Mouse (Mus musculus): ENCODE data around the gene Sipa1l1. TPM values are rescaled to one million over a fixed set of nuclear protein-coding genes. Genes with fewer than 3 reads are reported as not detected.

Gene Sipa1l1
- polyA plus RNA-seq, 1 experiment from 2014 or later: 25.6 TPM

DNA sequence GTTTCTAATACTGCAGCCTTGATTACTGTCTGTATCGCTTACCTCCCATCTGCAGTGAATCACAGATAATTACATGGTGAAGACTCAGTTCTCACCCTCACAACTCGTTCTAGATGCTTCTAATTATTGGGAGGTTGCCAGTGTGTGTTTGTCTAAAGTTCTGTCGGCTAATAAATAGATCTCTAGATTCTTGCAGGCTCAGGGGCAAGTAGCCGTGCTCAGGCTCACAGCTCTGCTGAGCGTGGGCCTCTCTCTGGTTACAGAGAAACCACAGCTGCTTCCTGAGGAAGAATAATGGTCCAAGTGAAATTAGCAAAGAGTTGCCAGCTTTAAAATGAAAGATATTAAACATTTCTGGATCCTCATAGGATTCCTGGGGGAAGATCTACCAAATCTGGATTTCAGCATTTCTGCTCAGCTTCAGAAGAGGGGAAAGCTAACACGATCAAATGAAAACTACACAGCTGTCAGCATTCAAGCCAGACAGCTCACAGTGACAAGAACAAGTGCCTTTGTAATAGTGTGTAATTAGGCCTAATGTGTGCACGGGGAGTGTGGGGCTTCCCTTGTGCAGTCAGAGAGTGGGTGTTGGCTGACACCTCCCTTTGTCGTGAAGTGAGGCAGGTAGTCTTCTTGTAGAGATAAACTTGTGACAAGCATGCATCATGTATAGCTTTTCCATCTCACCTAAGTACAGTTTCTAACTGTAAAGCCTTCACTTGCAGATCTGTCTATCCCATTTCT lies 225.2 kb downstream of the Sipa1l1 start:
- H3K9me3 ChIP-seq: no peaks in the 10 kb centered on the region
- WGBS: 36% methylated on average over 8 of the region's 8 CpGs
- peak overlapping the region; percentile 59 for H3K27ac ChIP-seq (replicated peaks)
- H3K36me3 ChIP-seq: no peaks in the 10 kb centered on the region
- peaks cover 17% of the 10 kb centered on the region for H3K4me1 ChIP-seq
- no peaks in the 10 kb centered on the region for H3K27me3 ChIP-seq
- no peak overlapping the region for H3K4me2 ChIP-seq (replicated peaks)
- no peak overlapping the region for H3K9ac ChIP-seq (replicated peaks)
- ATAC-seq (replicated peaks): peak; percentile 63
- no peak overlapping the region for H3K4me3 ChIP-seq

- Histone ChIP-seq H3K4me2 (replicated peaks) (no peak overlapping the region), H3K4me1 (peaks cover 22% of the 10 kb centered on the region), H3K4me3 (no peak overlapping the region), H3K9me3 (no peaks in the 10 kb centered on the region), H3K27me3 (no peaks in the 10 kb centered on the region), H3K27ac (replicated peaks) (0 out of 2 replicates have a peak overlapping the region, but pooled peaks have one; percentile 10), H3K36me3 (no peaks in the 10 kb centered on the region), H3K9ac (replicated peaks) (no peak overlapping the region)
- no peak for ATAC-seq (replicated peaks)
- 89% methylated on average over 4 of the region's 4 CpGs for whole genome bisulfite sequencing
Observed at GRCm38 (mm10) chr12:82395194-82395593, 226.1 kb downstream of the Sipa1l1 start.

DNA sequence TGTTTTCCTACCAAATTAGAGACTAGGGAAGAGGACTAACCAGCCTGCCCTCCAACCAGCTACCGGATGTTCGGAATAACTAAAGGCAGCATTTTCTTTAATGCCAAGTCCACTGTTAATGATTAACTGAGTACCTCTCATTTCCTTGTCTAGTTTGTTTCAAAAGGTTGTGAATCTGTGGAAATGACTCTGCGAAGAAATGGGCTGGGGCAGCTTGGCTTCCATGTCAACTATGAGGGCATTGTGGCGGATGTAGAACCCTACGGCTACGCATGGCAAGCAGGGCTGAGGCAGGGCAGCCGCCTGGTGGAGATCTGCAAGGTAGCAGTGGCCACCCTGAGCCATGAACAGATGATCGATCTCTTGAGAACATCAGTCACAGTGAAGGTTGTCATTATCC lies 228.1 kb downstream of the Sipa1l1 start:
- Histone ChIP-seq H3K4me2 (replicated peaks) (no peak overlapping the region), H3K36me3 (no peaks in the 10 kb centered on the region), H3K9ac (replicated peaks) (no peak overlapping the region), H3K27ac (replicated peaks) (no peak overlapping the region), H3K9me3 (no peaks in the 10 kb centered on the region), H3K4me1 (peaks cover 29% of the 10 kb centered on the region), H3K4me3 (no peak overlapping the region), H3K27me3 (no peaks in the 10 kb centered on the region)
- 92% methylated on average over 8 of the region's 8 CpGs for WGBS
- no peak for ATAC-seq (replicated peaks)

- 56% methylated on average over 9 of the region's 9 CpGs for WGBS
- ATAC-seq (replicated peaks): no peak
- Histone ChIP-seq H3K9me3 (no peaks in the 10 kb centered on the region), H3K9ac (replicated peaks) (no peak overlapping the region), H3K4me3 (no peak overlapping the region), H3K4me1 (peaks cover 29% of the 10 kb centered on the region), H3K27me3 (no peaks in the 10 kb centered on the region), H3K36me3 (no peaks in the 10 kb centered on the region), H3K27ac (replicated peaks) (0 out of 2 replicates have a peak overlapping the region, but pooled peaks have one; percentile 29), H3K4me2 (replicated peaks) (no peak overlapping the region)
Observed at GRCm38 (mm10) chr12:82397751-82398150, 228.6 kb downstream of the Sipa1l1 start.

DNA sequence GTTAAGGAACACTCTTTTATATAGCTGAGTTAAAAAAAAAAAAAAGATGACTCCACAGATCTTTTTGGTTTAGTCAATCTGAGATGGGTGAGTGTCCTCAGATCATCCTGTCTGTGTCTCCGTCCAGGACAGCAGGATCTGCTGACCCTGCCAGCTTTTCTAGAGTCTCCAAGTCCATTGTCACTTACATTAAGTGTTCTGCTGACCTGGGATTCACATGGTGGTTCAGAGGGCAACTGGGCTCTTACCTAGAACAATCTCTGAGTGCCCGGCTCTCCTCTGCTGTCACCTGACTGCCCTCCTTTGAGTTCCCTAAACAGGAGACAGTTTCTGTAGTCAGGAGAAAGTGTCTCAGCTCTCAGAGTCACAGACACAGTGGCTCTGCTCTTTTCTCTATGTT lies 229.8 kb downstream of the Sipa1l1 start:
- Histone ChIP-seq H3K36me3 (no peaks in the 10 kb centered on the region), H3K9me3 (no peaks in the 10 kb centered on the region), H3K27ac (replicated peaks) (no peak overlapping the region), H3K9ac (replicated peaks) (no peak overlapping the region), H3K27me3 (no peaks in the 10 kb centered on the region), H3K4me1 (peaks cover 24% of the 10 kb centered on the region), H3K4me3 (no peak overlapping the region), H3K4me2 (replicated peaks) (no peak overlapping the region)
- no peak for ATAC-seq (replicated peaks)
- 90% methylated on average over 2 of the region's 2 CpGs for WGBS

DNA sequence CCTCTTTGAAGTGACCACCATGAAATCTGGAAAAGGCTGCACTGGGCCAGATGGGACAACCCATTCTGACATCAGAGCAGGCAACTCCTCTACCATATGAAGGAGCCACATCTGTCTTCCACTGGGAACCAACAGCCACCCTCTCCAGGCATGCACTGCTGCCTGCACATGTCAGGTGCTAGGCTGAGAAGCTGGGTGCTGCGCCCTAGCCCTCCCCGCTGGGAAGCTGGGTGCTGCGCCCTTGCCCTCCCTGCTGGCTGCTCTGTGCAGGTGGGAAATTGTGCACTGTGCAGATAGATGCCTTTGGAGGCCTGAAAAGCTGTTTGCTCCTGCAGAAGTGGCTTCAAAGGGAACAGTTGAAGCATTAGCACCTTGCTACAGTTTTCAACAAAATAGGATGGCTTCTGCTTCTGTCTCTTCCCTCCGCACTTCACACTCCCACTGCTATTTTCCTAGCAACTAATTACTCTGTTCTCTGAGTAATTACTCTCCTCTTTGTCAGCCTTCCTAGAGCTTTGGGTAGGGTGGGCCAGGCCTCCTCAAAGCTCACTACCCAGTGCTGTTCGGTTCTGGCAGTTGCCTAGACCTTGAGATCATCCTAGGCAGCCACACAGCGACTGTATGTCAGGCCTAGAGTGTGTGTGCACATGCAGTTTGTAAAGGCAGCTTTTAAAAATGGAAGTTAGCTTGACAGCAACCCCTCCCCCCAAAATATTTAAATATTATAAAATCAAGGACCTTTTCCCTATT lies 231.0 kb downstream of the Sipa1l1 start:
- ATAC-seq (replicated peaks): peak; percentile 57
- 76% methylated on average over 6 of the region's 6 CpGs for WGBS

GRCm38 (mm10) chr12:82400783-82401182 lies 231.7 kb downstream of the Sipa1l1 start:
- no peaks in the 10 kb centered on the region for H3K27me3 ChIP-seq
- H3K36me3 ChIP-seq: no peaks in the 10 kb centered on the region
- H3K4me3 ChIP-seq: no peak overlapping the region
- no peak overlapping the region for H3K4me2 ChIP-seq (replicated peaks)
- H3K27ac ChIP-seq (replicated peaks): peak overlapping the region; percentile 67
- H3K9me3 ChIP-seq: no peaks in the 10 kb centered on the region
- WGBS: 55% methylated on average over 7 of the region's 7 CpGs
- peak; percentile 44; the same call in 1 of the 2 replicates for ATAC-seq (replicated peaks)
- peaks cover 17% of the 10 kb centered on the region for H3K4me1 ChIP-seq
- H3K9ac ChIP-seq (replicated peaks): no peak overlapping the region

More for the DNA sequence above, 231.0 kb downstream of the Sipa1l1 start:
- Histone ChIP-seq H3K9me3 (no peaks in the 10 kb centered on the region), H3K27ac (replicated peaks) (peak overlapping the region; percentile 67), H3K4me1 (peaks cover 17% of the 10 kb centered on the region), H3K4me2 (replicated peaks) (no peak overlapping the region), H3K4me3 (no peak overlapping the region), H3K27me3 (no peaks in the 10 kb centered on the region), H3K36me3 (no peaks in the 10 kb centered on the region), H3K9ac (replicated peaks) (no peak overlapping the region)

- Histone ChIP-seq H3K9me3 (no peaks in the 10 kb centered on the region), H3K27ac (replicated peaks) (no peak overlapping the region), H3K27me3 (no peaks in the 10 kb centered on the region), H3K9ac (replicated peaks) (no peak overlapping the region), H3K4me3 (no peak overlapping the region), H3K4me2 (replicated peaks) (no peak overlapping the region), H3K36me3 (no peaks in the 10 kb centered on the region), H3K4me1 (peaks cover 17% of the 10 kb centered on the region)
- ATAC-seq (replicated peaks): no peak
- WGBS: 91% methylated on average over 4 of the region's 4 CpGs
Observed at GRCm38 (mm10) chr12:82401440-82401839, 232.3 kb downstream of the Sipa1l1 start.

- 83% methylated on average over 9 of the region's 9 CpGs for WGBS
- H3K4me1 ChIP-seq: peaks cover 21% of the 10 kb centered on the region
- no peaks in the 10 kb centered on the region for H3K9me3 ChIP-seq
Observed at GRCm38 (mm10) chr12:82402635-82403034, 233.5 kb downstream of the Sipa1l1 start.

DNA sequence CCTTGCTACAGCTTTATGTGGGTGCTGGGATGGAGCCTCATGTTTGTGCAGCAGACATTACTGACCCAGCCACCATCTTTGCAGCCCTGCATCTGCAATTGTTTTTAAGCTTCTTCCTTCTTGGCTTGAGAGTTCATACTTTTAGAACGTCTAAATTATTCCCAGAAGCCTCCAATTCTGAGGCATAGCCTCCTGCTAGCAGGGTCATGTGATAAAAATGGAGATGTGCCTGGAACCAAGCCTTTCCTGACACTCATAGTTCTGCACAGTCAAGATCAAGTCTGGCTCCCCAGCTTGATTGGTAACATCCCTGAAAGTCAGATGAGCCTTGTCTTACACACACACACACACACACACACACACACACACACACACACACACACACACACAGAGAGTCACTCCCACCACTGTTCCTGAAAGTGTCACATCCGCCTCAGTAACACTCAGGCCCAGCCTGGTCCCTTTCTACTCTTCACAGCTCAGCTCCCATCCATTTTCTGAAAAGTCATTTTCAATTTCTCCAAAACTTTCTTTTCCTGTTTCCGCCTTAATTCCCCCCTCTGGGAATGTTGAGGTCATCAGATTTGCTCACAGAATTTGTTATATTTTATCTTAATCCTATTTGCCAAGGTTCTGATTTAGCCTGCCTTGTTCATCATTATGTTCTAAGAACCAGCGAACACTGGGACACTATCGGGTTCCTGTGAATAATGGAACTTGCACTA lies 238.6 kb downstream of the Sipa1l1 start:
- 40% methylated on average over 5 of the region's 5 CpGs for WGBS
- no peak for ATAC-seq (replicated peaks)

More at GRCm38 (mm10) chr12:82402635-82403034, 233.5 kb downstream of the Sipa1l1 start:
- H3K27me3 ChIP-seq: no peaks in the 10 kb centered on the region
- H3K36me3 ChIP-seq: no peaks in the 10 kb centered on the region
- H3K4me2 ChIP-seq (replicated peaks): no peak overlapping the region
- no peak overlapping the region for H3K27ac ChIP-seq (replicated peaks)
- no peak overlapping the region for H3K9ac ChIP-seq (replicated peaks)
- no peak overlapping the region for H3K4me3 ChIP-seq
- ATAC-seq (replicated peaks): no peak

GRCm38 (mm10) chr12:82408486-82408885 lies 239.4 kb downstream of the Sipa1l1 start:
- no peaks in the 10 kb centered on the region for H3K9me3 ChIP-seq
- ATAC-seq (replicated peaks): peak; percentile 73
- no peak overlapping the region for H3K4me2 ChIP-seq (replicated peaks)
- H3K4me1 ChIP-seq: peaks cover 30% of the 10 kb centered on the region
- H3K9ac ChIP-seq (replicated peaks): no peak overlapping the region
- H3K27me3 ChIP-seq: no peaks in the 10 kb centered on the region
- 35% methylated on average over 6 of the region's 6 CpGs for WGBS
- H3K36me3 ChIP-seq: 0 out of 2 replicates have a peak, but pooled peaks cover 3% of the 10 kb centered on the region
- H3K27ac ChIP-seq (replicated peaks): 0 out of 2 replicates have a peak overlapping the region, but pooled peaks have one; percentile 39
- H3K4me3 ChIP-seq: no peak overlapping the region

More for the DNA sequence above, 238.6 kb downstream of the Sipa1l1 start:
- Histone ChIP-seq H3K36me3 (0 out of 2 replicates have a peak, but pooled peaks cover 3% of the 10 kb centered on the region), H3K4me2 (replicated peaks) (no peak overlapping the region), H3K9ac (replicated peaks) (no peak overlapping the region), H3K9me3 (no peaks in the 10 kb centered on the region), H3K27ac (replicated peaks) (no peak overlapping the region), H3K4me1 (peaks cover 30% of the 10 kb centered on the region), H3K4me3 (no peak overlapping the region), H3K27me3 (no peaks in the 10 kb centered on the region)

Measured in forebrain, embryonic 15.5 days (tissue).